Comparison of ENCODE assay signal across 19 mouse cellular contexts in genomic region chr5:74062266-74062665, GRCm38 (mm10). TPM values are rescaled to one million over a fixed set of nuclear protein-coding genes. Genes with fewer than 3 reads are reported as not detected.
DNase-seq lines count a peak whose midpoint lies in the region; ATAC-seq and TF ChIP-seq lines count a peak whose summit lies in the region.
"Had no signal": no experiment of that assay in that cellular context is flagged by ENCODE, and none has a peak within 500 bp of the region (broad histone marks: within the 10 kb centered on the region; RNA-seq: fewer than 3 reads in every experiment).

No protein-coding gene starts in this region.

- DNase-seq in liver, embryonic 11.5 days (ENCODE audit: low spot score): no peak
- DNase-seq in liver (no peak), ES-E14 (ENCODE audit: low read depth, low spot score) (no peak)
- no peak for DNase-seq in midbrain, embryonic 11.5 days (ENCODE audit: low spot score, missing footprints)
- no peak for DNase-seq in layer of hippocampus, postnatal 36 days
- DNase-seq: gastrocnemius, postnatal 25 days; kidney, postnatal 10 days; layer of hippocampus, adult 9-11 months; lung, adult 18-20 months; right cerebral cortex, adult 18-20 months; spleen, adult 18-20 months; thymus, postnatal 36 days had no signal

- H3K27me3 ChIP-seq in liver, embryonic 11.5 days (replicated peaks; ENCODE audit: control insufficient read depth, insufficient read depth, low read length): no peaks in the 10 kb centered on the region
- H3K27me3 ChIP-seq in intestine, embryonic 16.5 days (replicated peaks; ENCODE audit: control insufficient read depth, insufficient read depth, low read length): no peaks in the 10 kb centered on the region
- H3K27me3 ChIP-seq in stomach, embryonic 15.5 days (replicated peaks): no peaks in the 10 kb centered on the region
- H3K27me3 ChIP-seq in midbrain, embryonic 11.5 days (ENCODE audit: control insufficient read depth, insufficient read depth, low read length): no peaks in the 10 kb centered on the region
- H3K27me3 ChIP-seq: heart, embryonic 15.5 days had no signal

- no peak for ATAC-seq in liver, embryonic 11.5 days (replicated peaks; ENCODE audit: low FRiP score)
- peak; percentile 58 for ATAC-seq in intestine, embryonic 16.5 days
- ATAC-seq in stomach, embryonic 15.5 days (ENCODE audit: insufficient read depth, low FRiP score, low read depth): peak; percentile 65
- no peak for ATAC-seq in midbrain, embryonic 11.5 days (ENCODE audit: low FRiP score)
- ATAC-seq: inflammation-experienced regulatory T-cells, adult 6 months had no signal

- H3K9me3 ChIP-seq in liver, embryonic 11.5 days (ENCODE audit: control insufficient read depth, low read length): no peaks in the 10 kb centered on the region
- H3K9me3 ChIP-seq in ES-E14 (ENCODE audit: control insufficient read depth, insufficient read depth, low read depth, low read length): no peaks in the 10 kb centered on the region
- no peaks in the 10 kb centered on the region for H3K9me3 ChIP-seq in intestine, embryonic 16.5 days (ENCODE audit: control insufficient read depth, low read length)
- H3K9me3 ChIP-seq in stomach, embryonic 15.5 days: no peaks in the 10 kb centered on the region
- no peaks in the 10 kb centered on the region for H3K9me3 ChIP-seq in midbrain, embryonic 11.5 days (ENCODE audit: control insufficient read depth, low read length)
- H3K9me3 ChIP-seq: forebrain, embryonic 10.5 days; heart, embryonic 15.5 days; midbrain, embryonic 12.5 days had no signal

- H3K4me2 ChIP-seq in liver, embryonic 11.5 days: peak overlapping the region; percentile 74
- H3K4me2 ChIP-seq in intestine, embryonic 16.5 days (ENCODE audit: low read depth, low read length): no peak overlapping the region
- no peak overlapping the region for H3K4me2 ChIP-seq in stomach, embryonic 15.5 days
- H3K4me2 ChIP-seq in midbrain, embryonic 11.5 days: no peak overlapping the region
- H3K4me2 ChIP-seq: midbrain, embryonic 12.5 days had no signal

- WGBS in liver, embryonic 11.5 days: 92% methylated on average over 6 of the region's 7 CpGs
- WGBS in intestine, embryonic 16.5 days: 61% methylated on average over 7 of the region's 7 CpGs
- 72% methylated on average over 6 of the region's 7 CpGs for WGBS in stomach, embryonic 15.5 days
- 97% methylated on average over 6 of the region's 7 CpGs for WGBS in midbrain, embryonic 11.5 days

- peaks cover 34% of the 10 kb centered on the region for H3K4me1 ChIP-seq in liver, embryonic 11.5 days (replicated peaks; ENCODE audit: control insufficient read depth, insufficient read depth, low read length)
- peaks cover 7 to 19% of the 10 kb centered on the region in 2 experiments; a peak in 3 of 4 replicates for H3K4me1 ChIP-seq in ES-E14 (ENCODE audit: control insufficient read depth in 2 of 2, insufficient read depth in 2 of 2, low read length in 2 of 2, poor library complexity in 1 of 2)
- H3K4me1 ChIP-seq in intestine, embryonic 16.5 days (ENCODE audit: control insufficient read depth, insufficient read depth, low read length): peaks cover 45% of the 10 kb centered on the region
- peaks cover 37% of the 10 kb centered on the region for H3K4me1 ChIP-seq in stomach, embryonic 15.5 days
- peaks cover 5% of the 10 kb centered on the region for H3K4me1 ChIP-seq in midbrain, embryonic 11.5 days (ENCODE audit: control insufficient read depth, insufficient read depth, low read length)

- no peaks in the 10 kb centered on the region for H3K36me3 ChIP-seq in liver, embryonic 11.5 days (ENCODE audit: control insufficient read depth, insufficient read depth, low read length)
- no peaks in the 10 kb centered on the region for H3K36me3 ChIP-seq in ES-E14 (ENCODE audit: control insufficient read depth, insufficient read depth, low read length, poor library complexity, severe bottlenecking)
- H3K36me3 ChIP-seq in intestine, embryonic 16.5 days (ENCODE audit: control insufficient read depth, insufficient read depth, low read length): no peaks in the 10 kb centered on the region
- no peaks in the 10 kb centered on the region for H3K36me3 ChIP-seq in stomach, embryonic 15.5 days
- no peaks in the 10 kb centered on the region for H3K36me3 ChIP-seq in midbrain, embryonic 11.5 days (ENCODE audit: control insufficient read depth, insufficient read depth, low read length)
- H3K36me3 ChIP-seq: heart, embryonic 15.5 days; midbrain, embryonic 12.5 days had no signal

- H3K9ac ChIP-seq in liver, embryonic 11.5 days (ENCODE audit: low read depth, low read length): no peak overlapping the region; the same call in 1 of the 2 replicates
- H3K9ac ChIP-seq in ES-E14 (ENCODE audit: insufficient read depth, low read depth, low read length, poor library complexity, severe bottlenecking): no peak overlapping the region
- no peak overlapping the region; the same call in 1 of the 2 replicates for H3K9ac ChIP-seq in intestine, embryonic 16.5 days (ENCODE audit: low read depth, low read length)
- no peak overlapping the region for H3K9ac ChIP-seq in stomach, embryonic 15.5 days
- H3K9ac ChIP-seq in midbrain, embryonic 11.5 days (ENCODE audit: low read length): no peak overlapping the region
- H3K9ac ChIP-seq: heart, embryonic 15.5 days; midbrain, embryonic 12.5 days had no signal

- peak overlapping the region; percentile 33; the same call in 1 of the 2 replicates for H3K4me3 ChIP-seq in liver, embryonic 11.5 days (ENCODE audit: low read depth, low read length)
- no peak overlapping the region for H3K4me3 ChIP-seq in ES-E14 (ENCODE audit: insufficient read depth in 1 of 2, low read depth in 1 of 2, low read length in 2 of 2, poor library complexity in 1 of 2, severe bottlenecking in 1 of 2)
- no peak overlapping the region for H3K4me3 ChIP-seq in intestine, embryonic 16.5 days (ENCODE audit: low read length)
- H3K4me3 ChIP-seq in stomach, embryonic 15.5 days (replicated peaks): no peak overlapping the region
- H3K4me3 ChIP-seq in midbrain, embryonic 11.5 days (ENCODE audit: low read depth, low read length): no peak overlapping the region
- H3K4me3 ChIP-seq: forebrain, embryonic 10.5 days; heart, embryonic 15.5 days; midbrain, embryonic 12.5 days; myocyte had no signal

- H3K27ac ChIP-seq in liver, embryonic 11.5 days (ENCODE audit: low read depth, low read length): no peak overlapping the region
- H3K27ac ChIP-seq in ES-E14 (ENCODE audit: insufficient read depth, low read depth, low read length, poor library complexity, severe bottlenecking): peak overlapping the region; percentile 7; the same call in 1 of the 2 replicates
- H3K27ac ChIP-seq in intestine, embryonic 16.5 days (ENCODE audit: low read length): no peak overlapping the region; the same call in 1 of the 2 replicates
- H3K27ac ChIP-seq in stomach, embryonic 15.5 days: peak overlapping the region; percentile 42; the same call in 1 of the 2 replicates
- H3K27ac ChIP-seq in midbrain, embryonic 11.5 days (ENCODE audit: low read depth, low read length): no peak overlapping the region
- H3K27ac ChIP-seq: forebrain, embryonic 10.5 days; midbrain, embryonic 12.5 days had no signal

- in situ Hi-C loops in ES-E14 (cut with MboI; ENCODE audit: low sequenced_read_pairs in 2 of 2, unreplicated experiment in 2 of 2): no loop called here

TF ChIP-seq in ES-E14, 5 proteins besides CTCF, POLR2A, EP300 and RAD21:
- TF ChIP-seq HCFC1 (IDR thresholded peaks at IDR 0.05; ENCODE audit: borderline replicate concordance, insufficient read depth, low read length): no peak
- TF ChIP-seq ZNF384 (IDR thresholded peaks at IDR 0.05; ENCODE audit: low read depth, low read length): no peak
- no peak for TF ChIP-seq ZC3H11A (IDR thresholded peaks at IDR 0.05; ENCODE audit: borderline replicate concordance, low read depth, low read length)
- no peak for TF ChIP-seq MAFK (IDR thresholded peaks at IDR 0.05; ENCODE audit: insufficient read depth, low read depth, low read length)
- TF ChIP-seq CHD2 (IDR thresholded peaks at IDR 0.05; ENCODE audit: low read depth, low read length): no peak

RNA-seq across cellular contexts. Expression of gene Usp46, which starts 6.0 kb away (rescaled TPM):
- polyA plus RNA-seq in liver, embryonic 11.5 days (2014; fragmentation: Nextera tagmentation; extraction: Ambion mirVana): 32.9 and 37.0 TPM in 2 replicates
- total RNA-seq in ES-E14 (2012; rRNA removed): 10.5 and 13.8 TPM in 2 replicates
- 16.5 and 16.7 TPM in 2 replicates for polyA plus RNA-seq in intestine, embryonic 16.5 days (2015; fragmentation: Nextera tagmentation; extraction: Ambion mirVana)
- polyA plus RNA-seq in stomach, embryonic 15.5 days (2015; fragmentation: Nextera tagmentation; extraction: Ambion mirVana): 27.4 and 27.7 TPM in 2 replicates
- polyA plus RNA-seq in midbrain, embryonic 11.5 days (2014; fragmentation: Nextera tagmentation; extraction: Ambion mirVana): 35.6 and 38.1 TPM in 2 replicates
- 100 to 1,000 TPM; 129 to 137 TPM for total RNA-seq in layer of hippocampus, postnatal 36 days (2021)

Comparison
In these comparisons a context has a peak if more than half of its experiments do, and no peak if none do; other contexts are left out.
1. ATAC-seq: peak in intestine, embryonic 16.5 days (single experiment) and stomach, embryonic 15.5 days (single experiment); none in liver, embryonic 11.5 days (single experiment) and midbrain, embryonic 11.5 days (single experiment).
2. H3K27ac ChIP-seq: peak in ES-E14 (single experiment) and stomach, embryonic 15.5 days (single experiment); none in liver, embryonic 11.5 days (single experiment), intestine, embryonic 16.5 days (single experiment) and midbrain, embryonic 11.5 days (single experiment).